Mouse (Mus musculus) brain, embryonic 14.5 days (tissue): ENCODE results near the gene Aif1.

ENCODE experiments used
- CTCF ChIP-seq: fragments of 200-500 bp; IDR thresholded peaks from 2 replicates; pipeline ENCODE4 v1.5.1; 2012; ENCODE audit warnings: inconsistent platforms, mild to moderate bottlenecking, moderate library complexity, borderline replicate concordance; ENCODE audit not compliant: insufficient read depth, insufficient read length; ENCODE audit errors: extremely low read depth
- POLR2A ChIP-seq: fragments of 200-500 bp; IDR thresholded peaks from 2 replicates; pipeline ENCODE4 v1.6.1; 2012; ENCODE audit warnings: mild to moderate bottlenecking, inconsistent platforms, borderline replicate concordance; ENCODE audit not compliant: poor library complexity, insufficient read depth, insufficient read length, severe bottlenecking; ENCODE audit errors: extremely low read depth

GRCm38 (mm10) chr17:35186681-35187080 lies 10.8 kb upstream of the Aif1 start:
- TF ChIP-seq CTCF (no peak), POLR2A (no peak)
